Mouse (Mus musculus): Measurements from ENCODE around the gene Clcnka. TPM values are rescaled to one million over a fixed set of nuclear protein-coding genes. Genes with fewer than 3 reads are reported as not detected.

Clcnka gene
- polyA plus RNA-seq, 1 experiment, result not detected

DNA sequence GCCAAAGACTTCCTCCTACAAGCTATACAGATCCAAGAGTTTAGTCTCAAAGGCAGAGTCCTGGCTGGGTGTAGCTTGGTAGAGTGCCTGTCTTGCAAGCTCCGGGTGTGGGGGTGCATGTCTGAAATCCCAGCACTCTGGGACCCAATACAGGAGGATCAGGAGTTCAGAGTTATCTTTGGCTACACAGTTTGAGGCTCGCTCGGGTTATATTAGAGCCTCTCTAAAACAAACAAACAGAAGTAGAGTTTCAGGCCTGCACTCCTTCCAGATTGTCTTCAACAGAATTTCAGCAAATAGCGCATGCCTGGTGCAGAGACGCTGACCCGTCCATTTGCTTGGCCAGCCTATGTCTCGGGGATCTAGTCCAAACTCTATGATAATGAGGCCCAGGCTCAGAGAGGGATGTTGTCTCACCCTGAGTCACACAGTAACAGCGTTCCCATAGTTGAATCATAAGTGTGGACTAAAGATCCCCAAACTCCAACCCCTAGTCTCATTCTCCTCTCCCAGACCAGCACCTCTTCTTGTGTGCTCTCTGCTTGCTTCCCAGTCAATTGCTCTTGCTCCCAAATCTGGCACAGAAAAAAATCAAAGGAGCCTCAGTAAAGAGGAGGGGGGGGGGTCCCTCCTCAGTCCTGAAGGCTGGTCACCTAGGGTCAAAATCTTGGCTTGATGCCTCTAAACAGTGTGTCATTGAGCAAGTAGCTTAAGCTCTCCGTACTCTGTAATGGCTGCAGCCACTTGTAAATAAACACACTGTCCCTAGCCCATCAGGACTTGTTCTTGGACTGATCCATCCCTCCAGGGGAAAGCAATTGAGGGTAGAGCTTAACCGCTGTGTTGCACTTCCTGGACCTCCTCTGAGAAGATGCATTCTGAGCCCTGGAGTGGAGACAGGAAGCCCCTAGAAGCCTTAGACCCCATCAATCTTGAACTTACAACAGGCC, 28.5 kb upstream of the Clcnka start:
- H3K4me3 ChIP-seq (replicated peaks; ENCODE audit: insufficient read depth, low read depth, low read length), result no peak overlapping the region
- H3K4me1 ChIP-seq (ENCODE audit: control insufficient read depth, insufficient read depth, low read length), result no peaks in the 10 kb centered on the region
- no peaks in the 10 kb centered on the region for H3K27me3 ChIP-seq (ENCODE audit: control insufficient read depth, insufficient read depth, low read length)
- TF ChIP-seq CTCF (IDR thresholded peaks at IDR 0.05; ENCODE audit: borderline replicate concordance, insufficient read depth, low read depth, low read length) (no peak), POLR2A (IDR thresholded peaks at IDR 0.05; ENCODE audit: borderline replicate concordance, insufficient read depth, low read length) (no peak)
- H3K27ac ChIP-seq (ENCODE audit: insufficient read depth, low read length), result no peak overlapping the region
- 92% methylated on average over 10 of the region's 10 CpGs for WGBS
- no peak for DNase-seq

DNA sequence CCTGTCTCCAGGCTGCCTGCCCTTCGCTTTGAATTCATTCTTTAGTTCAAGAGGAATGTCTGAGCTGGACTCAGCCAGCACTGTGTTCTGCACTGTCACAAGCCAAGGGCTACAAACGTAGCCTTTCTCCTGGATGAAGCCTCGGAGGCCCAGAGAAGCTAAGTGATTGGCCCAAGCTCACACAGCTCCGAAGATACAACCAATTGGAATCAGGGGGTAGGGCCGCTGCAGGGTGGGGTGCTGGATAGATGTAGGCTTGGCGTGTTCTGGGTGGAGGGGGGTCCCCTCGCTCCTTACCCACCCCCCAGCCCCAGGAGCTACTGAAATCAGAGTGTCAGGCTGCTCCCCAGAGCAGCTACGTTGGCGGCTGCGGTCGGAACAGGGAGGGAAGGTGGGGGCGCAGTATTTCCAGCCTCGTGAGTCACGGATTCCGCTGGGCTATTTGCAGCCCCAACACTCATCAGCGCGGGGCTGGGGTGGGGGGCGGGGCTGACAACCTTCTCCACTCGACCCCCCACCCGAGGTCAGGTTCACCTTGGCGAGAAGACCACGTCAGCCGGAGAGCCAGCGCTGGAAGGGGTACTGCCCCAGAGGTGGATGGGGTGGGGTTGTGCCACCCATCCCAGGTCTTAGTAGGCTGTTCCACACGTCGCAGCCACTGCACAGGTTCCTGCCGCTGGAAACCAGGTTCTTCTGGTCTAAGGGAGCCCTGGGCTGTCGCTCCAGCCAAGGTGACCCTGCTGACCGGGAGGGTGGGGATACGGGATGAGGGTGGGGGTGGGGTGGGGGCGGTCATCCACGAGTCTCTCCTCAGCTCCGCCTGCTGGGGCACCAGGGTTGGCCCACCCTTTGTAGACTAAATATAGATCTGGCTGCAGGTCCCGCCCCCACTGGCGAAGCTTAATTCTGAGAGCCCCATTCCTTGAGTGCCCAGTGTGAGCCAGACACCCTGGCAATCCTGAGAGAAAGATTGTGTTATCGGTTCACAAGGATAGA, 27.3 kb upstream of the Clcnka start:
- H3K4me3 ChIP-seq (replicated peaks; ENCODE audit: insufficient read depth, low read depth, low read length), result peak overlapping the region; percentile 62
- no peak overlapping the region for H3K27ac ChIP-seq (ENCODE audit: insufficient read depth, low read length)
- no peaks in the 10 kb centered on the region for H3K27me3 ChIP-seq (ENCODE audit: control insufficient read depth, insufficient read depth, low read length)
- peak; percentile 51 to 61 for DNase-seq
- 4% methylated on average over 36 of the region's 36 CpGs for WGBS
- peaks cover 9% of the 10 kb centered on the region for H3K4me1 ChIP-seq (ENCODE audit: control insufficient read depth, insufficient read depth, low read length)
- TF ChIP-seq CTCF (IDR thresholded peaks at IDR 0.05; ENCODE audit: borderline replicate concordance, insufficient read depth, low read depth, low read length), result no peak
- no peak for TF ChIP-seq POLR2A (IDR thresholded peaks at IDR 0.05; ENCODE audit: borderline replicate concordance, insufficient read depth, low read length)

DNA sequence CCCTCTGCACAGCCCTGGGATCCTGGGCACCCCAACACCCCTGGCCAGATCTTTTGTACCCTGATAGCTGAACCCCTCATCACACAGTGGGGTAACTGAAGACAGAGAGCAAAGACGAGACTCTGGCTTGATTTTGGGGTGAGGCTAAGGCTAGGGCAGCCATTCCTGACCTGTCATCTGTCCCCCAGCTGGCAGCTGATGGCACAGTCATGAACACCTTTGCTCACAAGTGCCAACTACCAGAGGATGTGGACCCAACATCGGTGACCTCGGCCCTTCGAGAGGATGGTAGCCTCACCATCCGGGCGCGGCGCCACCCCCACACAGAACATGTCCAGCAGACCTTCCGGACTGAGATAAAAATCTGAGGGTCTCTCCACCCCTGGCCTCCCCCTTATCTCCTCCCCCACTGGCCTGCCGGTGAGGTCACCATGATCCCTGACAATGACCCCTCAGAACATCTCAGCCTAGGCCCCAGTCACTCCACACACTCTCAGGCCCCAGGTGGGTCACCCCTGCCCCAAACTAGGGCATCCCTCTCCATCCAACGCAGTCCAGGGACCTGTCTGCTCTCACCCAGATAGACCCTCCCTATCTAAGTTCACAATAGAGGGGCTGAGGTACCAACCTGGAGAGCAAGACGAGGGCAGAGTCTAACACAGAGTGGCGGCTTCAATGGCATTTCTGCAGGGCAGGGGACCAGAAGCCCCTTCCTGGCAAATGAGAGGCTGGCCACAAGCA, 25.3 kb upstream of the Clcnka start:
- no peak for TF ChIP-seq CTCF (IDR thresholded peaks at IDR 0.05; ENCODE audit: borderline replicate concordance, insufficient read depth, low read depth, low read length)
- DNase-seq, result no peak
- no peak overlapping the region for H3K4me3 ChIP-seq (replicated peaks; ENCODE audit: insufficient read depth, low read depth, low read length)
- H3K4me1 ChIP-seq (ENCODE audit: control insufficient read depth, insufficient read depth, low read length), result peaks cover 9% of the 10 kb centered on the region
- no peak overlapping the region for H3K27ac ChIP-seq (ENCODE audit: insufficient read depth, low read length)
- no peaks in the 10 kb centered on the region for H3K27me3 ChIP-seq (ENCODE audit: control insufficient read depth, insufficient read depth, low read length)
- WGBS, result 95% methylated on average over 13 of the region's 13 CpGs

DNA sequence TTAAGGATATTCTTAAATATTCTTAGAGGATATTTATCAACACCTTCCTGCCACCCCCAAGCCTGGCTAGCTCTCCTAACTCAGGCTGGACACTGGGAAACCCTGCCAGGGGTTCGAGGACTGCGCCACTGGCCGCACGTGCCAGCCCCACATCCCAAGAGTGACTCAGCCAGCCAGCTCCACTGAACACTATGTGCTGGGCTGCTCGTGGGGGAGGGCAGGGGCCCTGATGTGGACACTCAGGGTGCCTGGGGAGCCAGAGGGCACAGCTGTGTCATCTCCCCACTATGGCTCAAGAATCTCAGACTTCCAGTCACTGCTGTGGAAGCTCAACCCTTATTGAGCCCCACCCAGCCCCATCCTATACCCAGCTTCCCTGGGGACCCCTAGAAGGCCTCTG, 24.8 kb upstream of the Clcnka start:
- Histone ChIP-seq H3K27me3 (ENCODE audit: control insufficient read depth, insufficient read depth, low read length) (no peaks in the 10 kb centered on the region), H3K4me1 (ENCODE audit: control insufficient read depth, insufficient read depth, low read length) (peaks cover 9% of the 10 kb centered on the region), H3K4me3 (replicated peaks; ENCODE audit: insufficient read depth, low read depth, low read length) (no peak overlapping the region), H3K27ac (ENCODE audit: insufficient read depth, low read length) (no peak overlapping the region)
- 88% methylated on average over 5 of the region's 5 CpGs for WGBS
- no peak for DNase-seq
- no peak for TF ChIP-seq POLR2A (IDR thresholded peaks at IDR 0.05; ENCODE audit: borderline replicate concordance, insufficient read depth, low read length)
- no peak for TF ChIP-seq CTCF (IDR thresholded peaks at IDR 0.05; ENCODE audit: borderline replicate concordance, insufficient read depth, low read depth, low read length)

DNA sequence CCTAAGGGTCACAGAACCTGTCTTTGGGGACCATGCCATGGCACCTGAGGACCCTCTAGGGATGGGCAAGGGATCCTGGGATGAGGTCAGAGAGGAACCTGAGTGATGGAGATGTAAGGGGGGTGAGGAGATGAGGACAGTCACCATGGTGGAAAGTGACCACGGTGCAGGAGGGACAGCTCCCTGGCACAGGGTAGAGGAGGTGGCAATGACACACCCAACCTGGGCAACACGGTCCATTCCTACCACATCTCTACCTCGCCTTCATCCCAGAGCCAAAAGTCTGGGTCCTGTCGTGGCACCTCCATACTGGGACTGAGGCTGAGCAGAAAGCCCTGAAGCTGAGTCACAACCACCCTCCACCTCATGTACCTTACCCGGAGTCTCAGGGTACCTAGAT, 24.3 kb upstream of the Clcnka start:
- H3K27me3 ChIP-seq (ENCODE audit: control insufficient read depth, insufficient read depth, low read length), result no peaks in the 10 kb centered on the region
- TF ChIP-seq CTCF (IDR thresholded peaks at IDR 0.05; ENCODE audit: borderline replicate concordance, insufficient read depth, low read depth, low read length), result no peak
- no peak for TF ChIP-seq POLR2A (IDR thresholded peaks at IDR 0.05; ENCODE audit: borderline replicate concordance, insufficient read depth, low read length)
- no peak for DNase-seq
- H3K4me1 ChIP-seq (ENCODE audit: control insufficient read depth, insufficient read depth, low read length), result peaks cover 9% of the 10 kb centered on the region
- no peak overlapping the region for H3K27ac ChIP-seq (ENCODE audit: insufficient read depth, low read length)
- WGBS, result 93% methylated on average over 5 of the region's 5 CpGs
- no peak overlapping the region for H3K4me3 ChIP-seq (replicated peaks; ENCODE audit: insufficient read depth, low read depth, low read length)

DNA sequence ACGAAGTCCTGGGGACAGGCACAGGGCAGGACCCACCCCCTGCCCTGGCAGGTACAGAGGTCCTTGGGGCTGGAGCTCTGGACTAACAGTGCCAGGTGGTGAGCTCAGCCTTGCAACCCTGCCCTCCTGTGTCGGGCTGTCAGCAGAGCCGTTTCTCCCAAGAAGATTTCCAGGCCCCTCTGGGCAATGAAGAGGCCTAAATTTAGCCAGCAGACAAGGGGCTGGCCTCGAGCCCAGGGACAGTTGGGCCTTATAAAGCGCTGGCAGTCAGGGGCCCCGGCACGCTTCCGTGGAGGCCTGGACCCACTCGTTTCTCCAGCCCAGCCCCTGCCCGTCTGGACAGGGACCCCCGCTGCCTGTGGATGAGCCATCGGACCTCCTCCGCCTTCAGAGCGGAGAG, 22.9 kb upstream of the Clcnka start:
- peak; percentile 44 to 45 for DNase-seq
- H3K27me3 ChIP-seq (ENCODE audit: control insufficient read depth, insufficient read depth, low read length), result no peaks in the 10 kb centered on the region
- peaks cover 9% of the 10 kb centered on the region for H3K4me1 ChIP-seq (ENCODE audit: control insufficient read depth, insufficient read depth, low read length)
- H3K4me3 ChIP-seq (replicated peaks; ENCODE audit: insufficient read depth, low read depth, low read length), result no peak overlapping the region
- 8% methylated on average over 14 of the region's 14 CpGs for WGBS
- no peak for TF ChIP-seq POLR2A (IDR thresholded peaks at IDR 0.05; ENCODE audit: borderline replicate concordance, insufficient read depth, low read length)
- TF ChIP-seq CTCF (IDR thresholded peaks at IDR 0.05; ENCODE audit: borderline replicate concordance, insufficient read depth, low read depth, low read length), result no peak
- no peak overlapping the region for H3K27ac ChIP-seq (ENCODE audit: insufficient read depth, low read length)

DNA sequence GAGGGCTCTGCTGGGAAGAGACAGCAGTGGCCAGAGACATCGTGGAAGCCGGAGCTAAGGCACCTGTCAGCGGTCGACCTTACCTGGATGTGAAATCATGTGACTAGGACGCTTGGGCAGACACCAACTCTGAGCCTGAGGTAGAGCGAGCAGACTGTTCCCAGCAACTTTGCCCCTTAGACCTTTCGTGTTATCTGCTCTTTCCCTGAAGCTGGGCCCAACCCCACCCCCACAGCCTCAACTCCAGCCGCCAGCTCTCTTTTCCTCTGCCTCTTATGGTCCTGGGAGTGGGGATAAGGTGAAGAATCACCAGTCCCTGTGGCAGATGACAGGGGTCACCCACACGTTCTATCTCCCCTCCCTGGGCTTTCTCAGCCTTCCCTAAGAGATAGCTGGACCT, 22.4 kb upstream of the Clcnka start:
- TF ChIP-seq POLR2A (IDR thresholded peaks at IDR 0.05; ENCODE audit: borderline replicate concordance, insufficient read depth, low read length) (no peak), CTCF (IDR thresholded peaks at IDR 0.05; ENCODE audit: borderline replicate concordance, insufficient read depth, low read depth, low read length) (no peak)
- no peak overlapping the region for H3K27ac ChIP-seq (ENCODE audit: insufficient read depth, low read length)
- DNase-seq, result no peak
- H3K4me3 ChIP-seq (replicated peaks; ENCODE audit: insufficient read depth, low read depth, low read length), result no peak overlapping the region
- 85% methylated on average over 9 of the region's 9 CpGs for WGBS
- peaks cover 9% of the 10 kb centered on the region for H3K4me1 ChIP-seq (ENCODE audit: control insufficient read depth, insufficient read depth, low read length)
- no peaks in the 10 kb centered on the region for H3K27me3 ChIP-seq (ENCODE audit: control insufficient read depth, insufficient read depth, low read length)
